Mouse (Mus musculus): ENCODE measurements at regions not wholly inside any gene's neighbourhood (a gene's known extent, or its start where the extent isn't known, plus 50 kb on each side); places are given as distances from the start of the nearest gene placed in this dataset.

DNA sequence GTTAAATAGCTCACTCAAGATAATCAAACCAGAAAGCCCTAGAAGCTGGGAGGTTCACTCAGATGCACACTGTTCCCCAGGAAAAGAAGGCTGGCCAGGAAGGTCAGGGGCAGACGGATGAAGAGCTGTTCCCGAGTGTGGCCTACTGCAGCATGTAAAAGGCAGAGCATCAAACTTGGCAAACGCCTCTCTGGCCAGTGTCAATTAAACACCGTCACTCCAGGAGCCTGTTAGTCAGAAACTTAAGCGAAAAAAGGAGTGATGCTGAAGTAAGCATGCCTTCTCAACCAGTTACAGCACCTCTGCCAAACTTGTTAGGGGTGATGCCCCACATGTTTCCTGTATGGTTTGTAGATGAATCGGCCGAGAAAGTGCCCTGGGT, 360.4 kb downstream of the Fut8 start:
- TF ChIP-seq POLR2A (IDR thresholded peaks at IDR 0.05; ENCODE audit: borderline replicate concordance, extremely low read depth, insufficient read depth, insufficient read length, poor library complexity, severe bottlenecking), result no peak
- no peak for TF ChIP-seq CTCF (IDR thresholded peaks at IDR 0.05; ENCODE audit: borderline replicate concordance, extremely low read depth, insufficient read depth, insufficient read length)
